Mouse (Mus musculus) CH12.LX (cell line): ENCODE measurements around the gene Tmtc1. TPM values are rescaled to one million over a fixed set of nuclear protein-coding genes. Genes with fewer than 3 reads are reported as not detected.

Experiments used
- DNase-seq: peaks from one replicate; pipeline ENCODE4 v3.0.0-alpha.2; 2013; ENCODE audit errors: extremely low read depth
- H3K27ac ChIP-seq: 2 replicates; pipeline ENCODE4 v1.5.1; 2012; ENCODE audit warnings: low read depth, mild to moderate bottlenecking, control low read depth, moderate library complexity; ENCODE audit not compliant: insufficient read depth
- H3K27me3 ChIP-seq: replicated peaks from 2 replicates; pipeline ENCODE3; 2012; ENCODE audit warnings: inconsistent platforms
- H3K36me3 ChIP-seq, 2 experiments: replicated peaks in 1 of 2; 2 replicates each; pipeline versions ENCODE3 to v1.6.1; 2012; ENCODE audit warnings: inconsistent platforms in 1 of 2, low read length in 1 of 2, mild to moderate bottlenecking in 1 of 2, mixed read lengths in 1 of 2, moderate library complexity in 1 of 2; ENCODE audit not compliant: control insufficient read depth in 1 of 2, insufficient read depth in 1 of 2
- H3K4me1 ChIP-seq, 2 experiments: 2 replicates each; pipeline ENCODE4 v1.6.1; 2012; ENCODE audit warnings: inconsistent platforms in 1 of 2, moderate library complexity in 1 of 2; ENCODE audit not compliant: insufficient read depth in 2 of 2, control insufficient read depth in 1 of 2
- H3K4me2 ChIP-seq: 2 replicates; pipeline ENCODE4 v1.6.1; 2012; ENCODE audit warnings: low read depth, mild to moderate bottlenecking, control low read depth; ENCODE audit not compliant: poor library complexity, insufficient read depth, severe bottlenecking
- H3K4me3 ChIP-seq, 3 experiments: fragments of 150-350 bp in 1 of 3; sonication (generic) in 1 of 3; replicated peaks in 1 of 3; 2 replicates each; pipeline versions ENCODE3 to v1.5.1; 2011 to 2012; ENCODE audit warnings: low read depth in 2 of 3, low read length in 2 of 3, mild to moderate bottlenecking in 2 of 3, moderate library complexity in 2 of 3, control low read depth in 1 of 3, improper control_type of control experiment in 1 of 3, inconsistent platforms in 1 of 3, mixed read lengths in 1 of 3; ENCODE audit not compliant: poor library complexity in 1 of 3
- H3K79me2 ChIP-seq: replicated peaks from 2 replicates; pipeline ENCODE4 v1.6.1; 2012; ENCODE audit warnings: mild to moderate bottlenecking, moderate library complexity; ENCODE audit not compliant: control insufficient read depth, poor library complexity, insufficient read depth, severe bottlenecking; ENCODE audit errors: extremely low read depth
- H3K9ac ChIP-seq: 2 replicates; pipeline ENCODE4 v1.6.1; 2012; ENCODE audit warnings: low read depth, mild to moderate bottlenecking, control low read depth, moderate library complexity; ENCODE audit not compliant: insufficient read depth
- H3K9me3 ChIP-seq: replicated peaks from 2 replicates; pipeline ENCODE3; 2012; ENCODE audit warnings: low read length, inconsistent platforms, mixed read lengths
- BHLHE40 ChIP-seq: IDR thresholded peaks from 2 replicates; pipeline ENCODE4 v1.6.1; 2011; ENCODE audit warnings: mild to moderate bottlenecking, low read depth, low read length, improper control_type of control experiment
- CHD1 ChIP-seq: IDR thresholded peaks from 2 replicates; pipeline ENCODE4 v1.6.1; 2012; ENCODE audit warnings: low read depth, low read length, improper control_type of control experiment, inconsistent platforms
- CTCF ChIP-seq, 2 experiments: IDR thresholded peaks in 1 of 2; conservative IDR thresholded peaks in 1 of 2; 2 replicates each; pipeline ENCODE4 v1.5.1; 2011 to 2012; ENCODE audit warnings: low read depth in 2 of 2, low read length in 2 of 2, improper control_type of control experiment in 1 of 2, inconsistent platforms in 1 of 2, mild to moderate bottlenecking in 1 of 2, moderate library complexity in 1 of 2
- E2F4 ChIP-seq: IDR thresholded peaks from 2 replicates; pipeline ENCODE4 v1.6.1; 2011; ENCODE audit warnings: low read depth, low read length, improper control_type of control experiment; ENCODE audit not compliant: insufficient replicate concordance
- EP300 ChIP-seq: IDR thresholded peaks from 2 replicates; pipeline ENCODE4 v1.6.1; 2011; ENCODE audit warnings: low read length, improper control_type of control experiment
- ETS1 ChIP-seq: conservative IDR thresholded peaks from 2 replicates; pipeline ENCODE4 v1.6.1; 2012; ENCODE audit warnings: low read depth, mild to moderate bottlenecking, inconsistent platforms, low read length, improper control_type of control experiment, moderate library complexity
- GABPA ChIP-seq: IDR thresholded peaks from 2 replicates; pipeline ENCODE4 v1.6.1; 2012; ENCODE audit warnings: low read depth, low read length, improper control_type of control experiment, inconsistent platforms; ENCODE audit not compliant: insufficient replicate concordance
- IRF4 ChIP-seq: IDR thresholded peaks from 2 replicates; pipeline ENCODE4 v1.6.1; 2014; ENCODE audit warnings: low read depth, mild to moderate bottlenecking, inconsistent platforms, low read length, improper control_type of control experiment
- KAT2A ChIP-seq: IDR thresholded peaks from 2 replicates; pipeline ENCODE4 v1.6.1; 2012; ENCODE audit warnings: low read length, improper control_type of control experiment, inconsistent platforms; ENCODE audit not compliant: insufficient replicate concordance
- MAFK ChIP-seq: IDR thresholded peaks from 2 replicates; pipeline ENCODE4 v1.6.1; 2011; ENCODE audit warnings: low read length, improper control_type of control experiment; ENCODE audit not compliant: insufficient replicate concordance
- MAZ ChIP-seq: IDR thresholded peaks from 2 replicates; pipeline ENCODE4 v1.6.1; 2012; ENCODE audit warnings: low read depth, mild to moderate bottlenecking, inconsistent platforms, low read length, improper control_type of control experiment, moderate library complexity
- MXI1 ChIP-seq: IDR thresholded peaks from 2 replicates; pipeline ENCODE4 v1.6.1; 2011; ENCODE audit warnings: mild to moderate bottlenecking, low read depth, low read length, improper control_type of control experiment
- MYC ChIP-seq: IDR thresholded peaks from 2 replicates; pipeline ENCODE4 v1.6.1; 2011; ENCODE audit warnings: low read depth, mild to moderate bottlenecking, improper control_type of control experiment, low read length
- NELFE ChIP-seq: IDR thresholded peaks from 2 replicates; pipeline ENCODE4 v1.6.1; 2011; ENCODE audit warnings: low read depth, low read length, improper control_type of control experiment
- NRF1 ChIP-seq: IDR thresholded peaks from 2 replicates; pipeline ENCODE4 v1.6.1; 2014; ENCODE audit warnings: low read depth, mild to moderate bottlenecking, inconsistent platforms, low read length, improper control_type of control experiment, moderate library complexity
- PAX5 ChIP-seq: IDR thresholded peaks from 2 replicates; pipeline ENCODE4 v1.6.1; 2012; ENCODE audit warnings: low read length, inconsistent platforms, mixed read lengths
- POLR2A ChIP-seq: IDR thresholded peaks from 2 replicates; pipeline ENCODE4 v1.6.1; 2011; ENCODE audit warnings: low read depth, mild to moderate bottlenecking, improper control_type of control experiment, low read length
- POLR2AphosphoS2 ChIP-seq: IDR thresholded peaks from 2 replicates; pipeline ENCODE4 v1.6.1; 2011; ENCODE audit warnings: low read depth, low read length, improper control_type of control experiment
- RAD21 ChIP-seq: IDR thresholded peaks from 2 replicates; pipeline ENCODE4 v1.6.1; 2011; ENCODE audit warnings: low read depth, mild to moderate bottlenecking, low read length, improper control_type of control experiment, moderate library complexity
- RCOR1 ChIP-seq: conservative IDR thresholded peaks from 2 replicates; pipeline ENCODE4 v1.6.1; 2012; ENCODE audit warnings: low read depth, mild to moderate bottlenecking, inconsistent platforms, low read length, improper control_type of control experiment
- SIN3A ChIP-seq: IDR thresholded peaks from 2 replicates; pipeline ENCODE4 v1.6.1; 2012; ENCODE audit warnings: low read length, improper control_type of control experiment, inconsistent platforms
- SMC3 ChIP-seq: IDR thresholded peaks from 2 replicates; pipeline ENCODE4 v1.6.1; 2011; ENCODE audit warnings: low read depth, low read length, improper control_type of control experiment
- TCF12 ChIP-seq: IDR thresholded peaks from 2 replicates; pipeline ENCODE4 v1.6.1; 2014; ENCODE audit warnings: low read depth, mild to moderate bottlenecking, inconsistent platforms, low read length, improper control_type of control experiment
- UBTF ChIP-seq: IDR thresholded peaks from 2 replicates; pipeline ENCODE4 v1.6.1; 2012; ENCODE audit warnings: low read depth, mild to moderate bottlenecking, inconsistent platforms, low read length, improper control_type of control experiment, moderate library complexity
- USF2 ChIP-seq: conservative IDR thresholded peaks from 2 replicates; pipeline ENCODE4 v1.6.1; 2011; ENCODE audit warnings: low read depth, low read length, improper control_type of control experiment
- ZC3H11A ChIP-seq: IDR thresholded peaks from 2 replicates; pipeline ENCODE4 v1.6.1; 2012; ENCODE audit warnings: low read depth, mild to moderate bottlenecking, inconsistent platforms, low read length, improper control_type of control experiment
- ZKSCAN1 ChIP-seq: IDR thresholded peaks from 2 replicates; pipeline ENCODE4 v1.6.1; 2012; ENCODE audit warnings: low read depth, inconsistent platforms, low read length, improper control_type of control experiment, borderline replicate concordance
- ZMIZ1 ChIP-seq: IDR thresholded peaks from 2 replicates; pipeline ENCODE4 v1.6.1; 2012; ENCODE audit warnings: low read depth, mild to moderate bottlenecking, inconsistent platforms, low read length, improper control_type of control experiment
- dilution Hi-C: fragments of 300-500 bp; cut with MboI; formaldehyde crosslinking; loops from 2 replicates; pipeline ENCODE4 v1.14.3; 2020; ENCODE audit warnings: low sequenced_read_pairs; ENCODE audit not compliant: extremely low pct_unique_long_range_greater_than_20kb, extremely low pct_ligation_motif_present
- in situ Hi-C: fragments of 300-500 bp; cut with MboI; formaldehyde crosslinking; loops from 3 replicates; pipeline ENCODE4 v1.14.3; 2019; ENCODE audit warnings: low sequenced_read_pairs, low pct_ligation_motif_present, low pct_unique_long_range_greater_than_20kb, mixed read lengths
- polyA plus RNA-seq: library from polyadenylated mRNA; unstranded; fragments of >175 nt; gene quantifications from 2 replicates; pipeline ENCODE4 v1.2.1, GENCODE M21; 2012; ENCODE audit warnings: low read depth; ENCODE audit not compliant: insufficient read length
- total RNA-seq, 2 experiments: library from RNA; depleted of rRNA; stranded (reverse); fragments of 300-350 nt in 1 of 2; fragments of >200 nt in 1 of 2; gene quantifications; 2 replicates each; pipeline ENCODE4 v1.2.3; 2012 to 2014

The Tmtc1 gene
- total and polyA plus RNA-seq, 3 experiments = 0.03 to 0.13 (median 0.04) TPM

- Histone ChIP-seq H3K9ac (no peak overlapping the region), H3K4me1 (no peaks in the 10 kb centered on the region), H3K27me3 (no peaks in the 10 kb centered on the region), H3K79me2 (no peaks in the 10 kb centered on the region), H3K4me3 (no peak overlapping the region), H3K9me3 (no peaks in the 10 kb centered on the region), H3K4me2 (no peak overlapping the region), H3K36me3 (no peaks in the 10 kb centered on the region), H3K27ac (no peak overlapping the region)
- dilution Hi-C loops (no loop called here), in situ Hi-C loops (no loop called here)
- TF ChIP-seq NELFE (no peak), MAFK (no peak), SIN3A (no peak), EP300 (no peak), ETS1 (no peak), CHD1 (no peak), PAX5 (no peak), IRF4 (no peak), MXI1 (no peak), E2F4 (no peak), GABPA (no peak), RAD21 (no peak), MAZ (no peak), BHLHE40 (no peak), USF2 (no peak), RCOR1 (no peak), SMC3 (no peak), CTCF (conservative IDR thresholded peaks at IDR 0.05 in 1 of 2, IDR thresholded peaks at IDR 0.05 in 1 of 2; ENCODE audit: low read depth in 2 of 2, low read length in 2 of 2) (no peak), ZC3H11A (no peak)
- no peak for DNase-seq
Observed at GRCm38 (mm10) chr6:148481894-148482293, 37.7 kb upstream of the Tmtc1 start.

GRCm38 (mm10) chr6:148479671-148480237 is 35.6 kb upstream of the Tmtc1 start:
- no peak for TF ChIP-seq EP300
- TF ChIP-seq POLR2A = no peak
- no peak for TF ChIP-seq NELFE
- no peak for TF ChIP-seq USF2
- no peak for TF ChIP-seq NRF1
- TF ChIP-seq ZMIZ1 = no peak
- no peak for TF ChIP-seq ETS1
- no peak for TF ChIP-seq ZKSCAN1
- no peak for TF ChIP-seq MYC
- no peak for TF ChIP-seq TCF12
- no peak for TF ChIP-seq E2F4
- no peak for TF ChIP-seq SMC3
- no peak for TF ChIP-seq SIN3A
- no peak for TF ChIP-seq KAT2A
- TF ChIP-seq UBTF = no peak
- TF ChIP-seq POLR2AphosphoS2 = no peak
- Histone ChIP-seq H3K4me1 (no peaks in the 10 kb centered on the region), H3K27me3 (no peaks in the 10 kb centered on the region), H3K27ac (no peak overlapping the region), H3K4me2 (no peak overlapping the region), H3K9ac (no peak overlapping the region), H3K9me3 (no peaks in the 10 kb centered on the region), H3K36me3 (no peaks in the 10 kb centered on the region), H3K4me3 (no peak overlapping the region), H3K79me2 (no peaks in the 10 kb centered on the region)
- dilution Hi-C loops (no loop called here), in situ Hi-C loops (no loop called here)
- no peak for DNase-seq
